Comparison of ENCODE assay signal across 35 mouse cellular contexts in genomic region chr14:121936356-121936755, GRCm38 (mm10). TPM values are rescaled to one million over a fixed set of nuclear protein-coding genes. Genes with fewer than 3 reads are reported as not detected.
"Had no signal": no experiment of that assay in that cellular context is flagged by ENCODE, and none has a peak within 500 bp of the region (broad histone marks: within the 10 kb centered on the region; RNA-seq: fewer than 3 reads in every experiment).

No protein-coding gene starts in this region.

- H3K4me2 ChIP-seq: heart, embryonic 12.5 days; hindbrain, embryonic 12.5 days; hindbrain, embryonic 14.5 days; intestine, embryonic 15.5 days; kidney, embryonic 15.5 days; limb, embryonic 13.5 days; limb, embryonic 15.5 days; liver, embryonic 12.5 days had no signal

- H3K9ac ChIP-seq: heart, embryonic 12.5 days; hindbrain, embryonic 12.5 days; hindbrain, embryonic 14.5 days; intestine, embryonic 15.5 days; kidney, embryonic 15.5 days; limb, embryonic 13.5 days; limb, embryonic 15.5 days; liver, embryonic 12.5 days; liver, embryonic 14.5 days had no signal

- H3K9me3 ChIP-seq: heart, embryonic 10.5 days; intestine, embryonic 15.5 days; kidney, embryonic 15.5 days had no signal

- DNase-seq: gastrocnemius, adult 2 months; gastrocnemius, postnatal 10 days; gastrocnemius, postnatal 25 days; heart, postnatal 10 days; heart, postnatal 4 days; kidney, adult 11 months; kidney, adult 2 months; kidney, adult 9 months; kidney, postnatal 14 days; kidney, postnatal 36 days; layer of hippocampus, adult 9-11 months; layer of hippocampus, postnatal 36 days; left cerebral cortex, postnatal 4 days had no signal

- H3K27me3 ChIP-seq: heart, embryonic 12.5 days; hindbrain, embryonic 12.5 days; intestine, embryonic 15.5 days; kidney, embryonic 15.5 days; limb, embryonic 13.5 days; limb, embryonic 15.5 days; liver, embryonic 12.5 days had no signal

- H3K4me1 ChIP-seq: intestine, embryonic 15.5 days; limb, embryonic 13.5 days had no signal

- ATAC-seq: hindbrain, embryonic 16.5 days; intestine, embryonic 15.5 days; liver, embryonic 12.5 days had no signal

- H3K27ac ChIP-seq: gastrocnemius, adult 2 months; heart, embryonic 10.5 days; hindbrain, embryonic 10.5 days; hindbrain, embryonic 12.5 days; hindbrain, embryonic 14.5 days; intestine, embryonic 15.5 days; kidney, embryonic 15.5 days; kidney, postnatal 0 days; limb, embryonic 13.5 days; limb, embryonic 15.5 days; liver, embryonic 12.5 days; liver, embryonic 14.5 days had no signal

- H3K4me3 ChIP-seq: gastrocnemius, adult 2 months; heart, embryonic 10.5 days; heart, embryonic 12.5 days; hindbrain, embryonic 10.5 days; hindbrain, embryonic 12.5 days; intestine, embryonic 15.5 days; kidney, embryonic 15.5 days; limb, embryonic 13.5 days; limb, embryonic 15.5 days; liver, embryonic 12.5 days had no signal

RNA-seq across cellular contexts. Expression of gene Gpr18, which starts 20.8 kb away (rescaled TPM):
- total RNA-seq: gastrocnemius, adult 2 months; gastrocnemius, postnatal 10 days; gastrocnemius, postnatal 25 days; gastrocnemius, postnatal 4 days; heart, postnatal 4 days; layer of hippocampus, adult 18-20 months; layer of hippocampus, adult 8-10 months; layer of hippocampus, postnatal 14 days; layer of hippocampus, postnatal 36 days; left cerebral cortex, adult 18-20 months; left cerebral cortex, adult 8-10 months; left cerebral cortex, postnatal 10 days; left cerebral cortex, postnatal 25 days; left cerebral cortex, postnatal 4 days had no signal
- polyA plus RNA-seq: heart, embryonic 14.5 days; hindbrain, embryonic 12.5 days; hindbrain, embryonic 14.5 days; liver, embryonic 12.5 days had no signal
